Mouse (Mus musculus) CH12.LX (cell line): Measurements from ENCODE around the gene Neu4.

Experiments used
- CTCF ChIP-seq, 2 experiments: IDR thresholded peaks in 1 of 2; conservative IDR thresholded peaks in 1 of 2; 2 replicates each; pipeline ENCODE4 v1.5.1; 2011 to 2012; ENCODE audit warnings: low read depth in 2 of 2, low read length in 2 of 2, improper control_type of control experiment in 1 of 2, inconsistent platforms in 1 of 2, mild to moderate bottlenecking in 1 of 2, moderate library complexity in 1 of 2
- MAZ ChIP-seq: IDR thresholded peaks from 2 replicates; pipeline ENCODE4 v1.6.1; 2012; ENCODE audit warnings: low read depth, mild to moderate bottlenecking, inconsistent platforms, low read length, improper control_type of control experiment, moderate library complexity
- MEF2A ChIP-seq: IDR thresholded peaks from 2 replicates; pipeline ENCODE4 v1.6.1; 2014; ENCODE audit warnings: low read depth, mild to moderate bottlenecking, inconsistent platforms, low read length, improper control_type of control experiment, borderline replicate concordance
- POLR2A ChIP-seq: IDR thresholded peaks from 2 replicates; pipeline ENCODE4 v1.6.1; 2011; ENCODE audit warnings: low read depth, mild to moderate bottlenecking, improper control_type of control experiment, low read length

- no peak for TF ChIP-seq MEF2A
- TF ChIP-seq CTCF (conservative IDR thresholded peaks at IDR 0.05 in 1 of 2, IDR thresholded peaks at IDR 0.05 in 1 of 2; ENCODE audit: low read depth in 2 of 2, low read length in 2 of 2): no peak
- peak; percentile 85 for TF ChIP-seq POLR2A
- TF ChIP-seq MAZ: no peak
Measured at GRCm38 (mm10) chr1:94052373-94052772, 32.1 kb downstream of the Neu4 start, which contains the start of gene Pdcd1.
